Mouse (Mus musculus) MEL (cell line): ENCODE data around the gene Trex1.

Source experiments
- BHLHE40 ChIP-seq: IDR thresholded peaks from 2 replicates; pipeline ENCODE4 v1.6.1; 2012; ENCODE audit warnings: low read depth, mild to moderate bottlenecking, inconsistent platforms, low read length, improper control_type of control experiment, borderline replicate concordance
- CHD1 ChIP-seq: IDR thresholded peaks from 2 replicates; pipeline ENCODE4 v1.6.1; 2012; ENCODE audit warnings: low read depth, mild to moderate bottlenecking, inconsistent platforms, low read length, improper control_type of control experiment
- CTCF ChIP-seq, 3 experiments: IDR thresholded peaks in 2 of 3; conservative IDR thresholded peaks in 1 of 3; 2 replicates each; pipeline ENCODE4 v1.5.1; 2011 to 2012; ENCODE audit warnings: low read length in 3 of 3, low read depth in 2 of 3, mild to moderate bottlenecking in 2 of 3, improper control_type of control experiment in 1 of 3, inconsistent platforms in 1 of 3, mixed read lengths in 1 of 3, moderate library complexity in 1 of 3; ENCODE audit not compliant: control insufficient read depth in 1 of 3, insufficient read depth in 1 of 3, poor library complexity in 1 of 3, severe bottlenecking in 1 of 3
- ETS1 ChIP-seq: IDR thresholded peaks from 2 replicates; pipeline ENCODE4 v1.6.1; 2012; ENCODE audit warnings: low read depth, mild to moderate bottlenecking, inconsistent platforms, low read length, improper control_type of control experiment, moderate library complexity
- MAZ ChIP-seq: IDR thresholded peaks from 2 replicates; pipeline ENCODE4 v1.6.1; 2012; ENCODE audit warnings: low read depth, mild to moderate bottlenecking, inconsistent platforms, low read length, improper control_type of control experiment
- POLR2A ChIP-seq, 2 experiments: IDR thresholded peaks; 2 replicates each; pipeline ENCODE4 v1.6.1; 2011 to 2012; ENCODE audit warnings: low read length in 2 of 2, mild to moderate bottlenecking in 2 of 2, control low read depth in 1 of 2, improper control_type of control experiment in 1 of 2, low read depth in 1 of 2, moderate library complexity in 1 of 2; ENCODE audit not compliant: control insufficient read depth in 1 of 2, insufficient read depth in 1 of 2, poor library complexity in 1 of 2
- POLR2AphosphoS2 ChIP-seq: IDR thresholded peaks from 2 replicates; pipeline ENCODE4 v1.6.1; 2011; ENCODE audit warnings: low read length, improper control_type of control experiment
- ZC3H11A ChIP-seq: IDR thresholded peaks from 2 replicates; pipeline ENCODE4 v1.6.1; 2012; ENCODE audit warnings: low read depth, mild to moderate bottlenecking, inconsistent platforms, low read length, improper control_type of control experiment

GRCm38 (mm10) chr9:109081749-109082123 is 22.2 kb upstream of the Trex1 start:
- TF ChIP-seq POLR2AphosphoS2 (no peak), POLR2A (IDR thresholded peaks at IDR 0.05; ENCODE audit: control insufficient read depth in 1 of 2, insufficient read depth in 1 of 2, low read depth in 1 of 2, low read length in 2 of 2, poor library complexity in 1 of 2) (no peak), CTCF (IDR thresholded peaks at IDR 0.05 in 2 of 3, conservative IDR thresholded peaks at IDR 0.05 in 1 of 3; ENCODE audit: control insufficient read depth in 1 of 3, insufficient read depth in 1 of 3, low read depth in 2 of 3, low read length in 3 of 3, poor library complexity in 1 of 3, severe bottlenecking in 1 of 3) (no peak), CHD1 (no peak), MAZ (no peak), ETS1 (no peak), BHLHE40 (no peak), ZC3H11A (no peak)
